Mouse (Mus musculus) cortical plate, adult 2 months (tissue): ENCODE results near the gene Camta1.

ENCODE experiments used
- CTCF ChIP-seq: fragments of 200-500 bp; IDR thresholded peaks from 2 replicates; pipeline ENCODE4 v1.5.1; 2011; ENCODE audit warnings: mild to moderate bottlenecking, control low read depth, low read length; ENCODE audit not compliant: insufficient read depth; ENCODE audit errors: extremely low read depth
- POLR2A ChIP-seq: fragments of 200-500 bp; IDR thresholded peaks from 2 replicates; pipeline ENCODE4 v1.6.1; 2011; ENCODE audit warnings: mild to moderate bottlenecking, low read length, control low read depth; ENCODE audit not compliant: insufficient read depth; ENCODE audit errors: extremely low read depth

GRCm38 (mm10) chr4:150910164-150910951 lies 951.3 kb downstream of the Camta1 start:
- TF ChIP-seq CTCF = no peak
- TF ChIP-seq POLR2A = no peak
